Mouse (Mus musculus) Muller cell, postnatal 12 days (primary cell): ENCODE results near the gene Cdh10.
A peak's percentile ranks its signal among the peaks of the same experiment; 100 is the strongest.

Source experiments
- DNase-seq: peaks from one replicate; pipeline ENCODE4 v3.0.0-alpha.2; 2015; ENCODE audit errors: inconsistent ontology term

The Cdh10 gene

DNA sequence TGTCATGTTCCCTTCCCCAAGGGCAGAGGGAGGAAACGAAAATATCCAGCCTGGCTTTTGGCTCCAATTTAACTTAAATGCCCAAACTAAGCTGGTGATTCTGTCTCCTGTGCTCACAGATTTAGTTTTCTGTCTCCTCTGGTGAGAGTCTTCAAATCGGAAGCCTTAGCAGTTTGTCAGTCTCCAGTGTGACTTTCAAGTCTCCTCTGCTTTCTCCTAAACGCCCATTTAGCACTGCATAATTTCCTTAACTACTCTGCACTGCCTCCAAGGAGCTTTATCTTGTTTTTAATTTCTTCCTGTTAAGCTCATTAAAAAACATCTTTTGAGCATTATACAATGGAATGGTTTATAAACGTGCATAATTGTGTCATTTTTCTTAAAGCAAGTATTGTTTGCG lies 156.3 kb downstream of the Cdh10 start:
- no peak for DNase-seq

DNA sequence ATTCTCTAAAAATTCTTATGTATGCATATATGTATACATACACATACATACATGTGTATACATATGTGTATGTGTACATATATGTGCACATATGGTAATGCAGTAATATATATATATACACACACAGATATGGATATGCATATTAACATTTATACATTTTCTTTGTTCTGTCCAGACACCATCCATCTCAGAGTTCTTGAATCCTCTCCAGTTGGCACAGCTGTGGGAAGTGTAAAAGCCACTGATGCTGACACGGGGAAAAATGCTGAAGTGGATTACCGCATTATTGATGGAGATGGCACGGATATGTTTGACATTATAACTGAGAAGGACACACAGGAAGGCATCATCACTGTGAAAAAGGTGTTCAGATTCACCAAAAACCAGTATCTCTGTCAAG lies 166.1 kb downstream of the Cdh10 start:
- DNase-seq, result no peak

DNA sequence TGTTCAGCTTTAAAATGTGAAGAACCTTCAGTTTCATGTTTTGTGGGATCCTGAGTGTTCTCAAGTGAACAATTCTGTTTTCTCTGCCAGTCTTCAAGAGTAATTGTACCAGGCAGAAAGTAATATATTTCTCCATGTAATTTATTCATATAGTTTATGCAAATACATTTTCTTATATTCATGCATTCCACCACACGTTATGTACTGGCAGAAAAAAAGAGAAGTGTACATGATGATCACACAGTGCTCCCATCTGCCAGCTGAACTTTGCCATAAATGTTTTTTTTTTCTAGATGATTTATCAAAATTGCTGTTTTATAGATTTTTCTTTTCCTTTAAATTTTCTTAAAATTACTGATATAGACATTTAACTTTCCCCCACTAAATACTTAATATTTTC lies 168.9 kb downstream of the Cdh10 start:
- no peak for DNase-seq

DNA sequence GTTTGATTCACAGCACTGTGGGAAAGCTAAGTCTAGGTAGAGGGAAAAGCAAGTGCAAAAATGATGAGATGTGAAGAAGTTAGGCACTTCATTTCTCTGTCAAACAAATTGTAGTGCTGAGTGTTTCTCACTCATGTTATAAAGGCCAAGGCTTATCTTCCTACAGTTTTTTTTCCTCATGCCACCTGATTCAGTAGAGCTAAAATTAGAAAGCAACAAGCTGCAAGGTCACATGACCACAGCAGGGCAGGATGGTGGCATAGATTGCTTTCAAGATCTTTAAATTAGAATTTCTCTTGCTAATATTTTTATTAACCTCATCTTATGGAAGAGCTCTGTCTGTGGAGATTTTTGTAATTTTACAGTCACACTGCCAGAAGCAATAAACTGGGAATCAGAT lies 174.8 kb downstream of the Cdh10 start:
- no peak for DNase-seq

DNA sequence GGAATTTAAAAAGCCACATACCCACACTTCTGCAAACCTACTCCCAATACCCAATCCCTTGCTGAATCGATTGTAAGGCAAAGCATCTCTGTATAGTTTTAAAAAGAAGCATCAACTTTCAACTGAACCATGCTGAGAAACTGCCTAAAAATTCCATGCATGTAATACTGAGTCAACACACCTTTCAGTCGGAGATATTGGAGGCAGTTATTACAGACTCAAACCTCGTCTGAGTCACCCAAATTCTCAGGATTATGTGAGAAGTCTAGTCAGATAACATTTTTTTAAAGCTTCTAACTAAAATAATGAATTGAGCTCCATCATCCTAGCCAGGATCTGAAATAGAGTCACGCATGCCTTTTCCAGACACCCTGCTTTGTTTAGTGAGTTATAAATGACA lies 175.5 kb downstream of the Cdh10 start:
- peak; percentile 66 for DNase-seq

DNA sequence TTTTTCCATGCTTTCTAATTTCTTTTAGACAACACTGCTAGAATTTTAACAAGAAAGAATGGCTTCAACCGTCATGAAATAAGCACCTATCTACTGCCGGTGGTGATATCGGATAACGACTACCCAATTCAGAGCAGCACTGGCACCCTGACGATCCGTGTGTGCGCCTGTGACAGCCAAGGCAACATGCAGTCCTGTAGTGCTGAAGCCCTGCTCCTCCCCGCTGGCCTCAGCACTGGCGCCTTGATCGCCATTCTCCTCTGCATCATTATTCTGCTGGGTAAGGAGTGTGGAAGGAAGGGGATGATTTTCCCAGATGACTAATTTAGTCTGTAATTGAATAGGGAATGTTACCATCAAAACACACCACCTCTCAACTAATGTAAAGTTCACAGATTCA lies 192.1 kb downstream of the Cdh10 start:
- no peak for DNase-seq

DNA sequence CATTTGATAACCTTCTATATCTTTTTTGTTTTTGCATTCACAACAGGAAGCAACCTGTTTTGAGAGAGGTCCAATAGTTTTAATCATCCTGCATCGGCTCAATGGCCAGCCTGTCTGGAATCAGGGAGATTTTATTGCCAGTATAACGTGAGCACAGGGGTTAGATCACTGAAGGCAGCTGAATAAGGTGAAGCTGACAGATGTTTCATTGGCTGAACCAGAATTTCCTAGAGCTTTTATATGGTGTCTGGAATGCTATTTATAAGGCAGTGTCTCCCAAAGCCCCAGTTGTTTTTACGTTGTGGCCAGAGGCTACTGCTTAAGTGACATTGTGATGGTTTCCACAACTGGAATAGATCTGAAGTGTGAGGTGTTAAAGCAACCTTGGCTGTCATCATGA lies 214.2 kb downstream of the Cdh10 start:
- no peak for DNase-seq

DNA sequence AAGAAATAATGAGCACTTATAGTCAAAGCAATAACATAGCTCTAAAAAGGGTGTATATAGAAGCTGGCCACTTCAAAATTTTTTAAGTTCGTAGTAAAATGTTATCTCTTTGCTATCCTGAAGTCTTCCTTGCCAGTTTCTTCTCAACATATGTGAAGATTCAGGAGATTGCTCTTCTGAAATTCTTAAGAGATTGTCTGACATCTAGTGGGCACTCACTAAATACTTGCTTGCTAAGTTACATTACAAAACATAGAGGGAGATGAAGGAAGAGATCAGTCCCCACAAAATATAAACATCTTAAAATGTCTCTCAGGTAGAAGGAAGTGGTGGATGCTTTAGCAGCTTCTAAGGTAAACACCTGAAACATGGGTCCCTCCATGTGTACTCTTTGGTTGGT lies 221.3 kb downstream of the Cdh10 start:
- DNase-seq, result peak; percentile 2
